Mouse (Mus musculus) neural tube, embryonic 14.5 days (tissue): Measurements from ENCODE around the gene Clcnka. TPM values are rescaled to one million over a fixed set of nuclear protein-coding genes. Genes with fewer than 3 reads are reported as not detected.

Experiments used
- ATAC-seq: fragments of 200-750 bp; cut with Nextera tagmentation; 2 replicates; pipeline ENCODE4 v1.8.0; 2017; ENCODE audit warnings: low read depth, mild to moderate bottlenecking, moderate TSS enrichment, moderate library complexity
- H3K27ac ChIP-seq: fragments of 300-500 bp; sonication (generic); 2 replicates; pipeline ENCODE4 v1.5.1; 2014; ENCODE audit warnings: low read depth, mild to moderate bottlenecking, control low read depth, low read length, moderate library complexity, mixed read lengths
- H3K27me3 ChIP-seq: fragments of 300-500 bp; sonication (generic); 2 replicates; pipeline ENCODE4 v1.6.1; 2014; ENCODE audit warnings: low read length; ENCODE audit not compliant: control insufficient read depth, insufficient read depth
- H3K36me3 ChIP-seq: fragments of 300-500 bp; sonication (generic); 2 replicates; pipeline ENCODE4 v1.6.1; 2014; ENCODE audit warnings: low read length, mixed read lengths; ENCODE audit not compliant: control insufficient read depth, insufficient read depth
- H3K4me1 ChIP-seq: fragments of 300-500 bp; sonication (generic); 2 replicates; pipeline ENCODE4 v1.6.1; 2014; ENCODE audit warnings: low read length; ENCODE audit not compliant: control insufficient read depth, insufficient read depth
- H3K4me2 ChIP-seq: fragments of 300-500 bp; sonication (generic); 2 replicates; pipeline ENCODE4 v1.6.1; 2014; ENCODE audit warnings: mild to moderate bottlenecking, low read depth, low read length, control low read depth
- H3K4me3 ChIP-seq: fragments of 300-500 bp; sonication (generic); 2 replicates; pipeline ENCODE4 v1.5.1; 2014; ENCODE audit warnings: low read depth, low read length, control low read depth, mixed read lengths
- H3K9ac ChIP-seq: fragments of 300-500 bp; sonication (generic); replicated peaks from 2 replicates; pipeline ENCODE4 v1.6.1; 2014; ENCODE audit warnings: low read depth, mild to moderate bottlenecking, control low read depth, low read length, mixed read lengths
- H3K9me3 ChIP-seq: fragments of 300-500 bp; sonication (generic); 2 replicates; pipeline ENCODE4 v1.6.1; 2016; ENCODE audit warnings: low read length; ENCODE audit not compliant: control insufficient read depth
- WGBS: fragments of 180-500 bp; shearing (Covaris S2); extraction: QIAGEN DNeasy Blood & Tissue Kit; methylation state at CpG from one replicate; pipeline ENCODE4 v1.1.7; 2014; 5-methylcytosine and 5-hydroxymethylcytosine counted together
- polyA plus RNA-seq: library from polyadenylated mRNA; unstranded; fragments of >200 nt; fragmentation: Nextera tagmentation; extraction: Ambion mirVana; gene quantifications from 2 replicates; pipeline ENCODE4 v1.2.1, GENCODE M21; 2014

Clcnka gene
- polyA plus RNA-seq, 1 experiment from 2014 or later = 0.33 TPM

- ATAC-seq = no peak
- H3K36me3 ChIP-seq = no peaks in the 10 kb centered on the region
- 0 out of 2 replicates have a peak, but pooled peaks cover 2% of the 10 kb centered on the region for H3K4me1 ChIP-seq
- WGBS = 89% methylated on average over 13 of the region's 13 CpGs
- H3K9ac ChIP-seq = no peak overlapping the region
- H3K4me3 ChIP-seq = no peak overlapping the region
- no peak overlapping the region for H3K27ac ChIP-seq
- H3K27me3 ChIP-seq = no peaks in the 10 kb centered on the region
- no peaks in the 10 kb centered on the region for H3K9me3 ChIP-seq
- no peak overlapping the region for H3K4me2 ChIP-seq
Measured at GRCm38 (mm10) chr4:141423691-141424431, 25.3 kb upstream of the Clcnka start.

- Histone ChIP-seq H3K4me1 (0 out of 2 replicates have a peak, but pooled peaks cover 2% of the 10 kb centered on the region), H3K9me3 (no peaks in the 10 kb centered on the region), H3K4me3 (no peak overlapping the region), H3K27ac (no peak overlapping the region), H3K9ac (no peak overlapping the region), H3K36me3 (no peaks in the 10 kb centered on the region), H3K27me3 (no peaks in the 10 kb centered on the region), H3K4me2 (no peak overlapping the region)
- 80% methylated on average over 5 of the region's 5 CpGs for WGBS
- no peak for ATAC-seq
Measured at GRCm38 (mm10) chr4:141423288-141423687, 24.8 kb upstream of the Clcnka start.

GRCm38 (mm10) chr4:141422841-141423240 is 24.3 kb upstream of the Clcnka start:
- 92% methylated on average over 5 of the region's 5 CpGs for WGBS
- Histone ChIP-seq H3K36me3 (no peaks in the 10 kb centered on the region), H3K27me3 (no peaks in the 10 kb centered on the region)

GRCm38 (mm10) chr4:141421423-141421822 is 22.9 kb upstream of the Clcnka start:
- Histone ChIP-seq H3K27ac (no peak overlapping the region), H3K4me2 (no peak overlapping the region), H3K4me3 (no peak overlapping the region), H3K4me1 (0 out of 2 replicates have a peak, but pooled peaks cover 2% of the 10 kb centered on the region), H3K9me3 (no peaks in the 10 kb centered on the region), H3K9ac (no peak overlapping the region), H3K36me3 (no peaks in the 10 kb centered on the region), H3K27me3 (no peaks in the 10 kb centered on the region)
- ATAC-seq = no peak
- 49% methylated on average over 14 of the region's 14 CpGs for WGBS

More at GRCm38 (mm10) chr4:141422841-141423240, 24.3 kb upstream of the Clcnka start:
- Histone ChIP-seq H3K4me3 (no peak overlapping the region), H3K9me3 (no peaks in the 10 kb centered on the region), H3K27ac (no peak overlapping the region), H3K9ac (no peak overlapping the region), H3K4me2 (no peak overlapping the region), H3K4me1 (0 out of 2 replicates have a peak, but pooled peaks cover 2% of the 10 kb centered on the region)
- ATAC-seq = no peak

- Histone ChIP-seq H3K27me3 (no peaks in the 10 kb centered on the region), H3K36me3 (no peaks in the 10 kb centered on the region), H3K9ac (no peak overlapping the region), H3K4me1 (0 out of 2 replicates have a peak, but pooled peaks cover 2% of the 10 kb centered on the region), H3K4me3 (no peak overlapping the region), H3K9me3 (no peaks in the 10 kb centered on the region), H3K27ac (no peak overlapping the region), H3K4me2 (no peak overlapping the region)
- WGBS = 58% methylated on average over 9 of the region's 9 CpGs
- ATAC-seq = no peak
Measured at GRCm38 (mm10) chr4:141420886-141421285, 22.4 kb upstream of the Clcnka start.

- 56% methylated on average over 9 of the region's 9 CpGs for WGBS
- ATAC-seq = no peak
- no peak within 1 kb of the TSS for H3K4me2 ChIP-seq
- 0 out of 2 replicates have a peak, but pooled peaks cover under 1% of the 10 kb centered on the region for H3K4me1 ChIP-seq
- H3K4me3 ChIP-seq = no peak within 1 kb of the TSS
- H3K9ac ChIP-seq = no peak within 1 kb of the TSS
- no peak within 1 kb of the TSS for H3K27ac ChIP-seq
- H3K36me3 ChIP-seq = no peaks in the 10 kb centered on the region
- H3K27me3 ChIP-seq = no peaks in the 10 kb centered on the region
- no peaks in the 10 kb centered on the region for H3K9me3 ChIP-seq
Measured at GRCm38 (mm10) chr4:141420192-141420829, 21.8 kb upstream of the Clcnka start, which contains the start of gene Hspb7. TSS of gene Hspb7 (plus strand) at chr4:141420779.

GRCm38 (mm10) chr4:141419398-141420191 is 21.1 kb upstream of the Clcnka start:
- whole genome bisulfite sequencing = 70% methylated on average over 27 of the region's 27 CpGs
- Histone ChIP-seq H3K4me3 (no peak overlapping the region), H3K4me1 (no peaks in the 10 kb centered on the region), H3K9me3 (no peaks in the 10 kb centered on the region), H3K4me2 (no peak overlapping the region), H3K36me3 (no peaks in the 10 kb centered on the region), H3K9ac (no peak overlapping the region), H3K27ac (no peak overlapping the region), H3K27me3 (no peaks in the 10 kb centered on the region)
- ATAC-seq = no peak

GRCm38 (mm10) chr4:141415924-141416323 is 17.4 kb upstream of the Clcnka start, which contains the start of gene Clcnkb:
TSS of gene Clcnkb (minus strand) at chr4:141416014.
- Histone ChIP-seq H3K4me1 (no peaks in the 10 kb centered on the region), H3K27me3 (no peaks in the 10 kb centered on the region), H3K4me3 (no peak within 1 kb of the TSS), H3K27ac (no peak within 1 kb of the TSS), H3K9me3 (no peaks in the 10 kb centered on the region), H3K4me2 (no peak within 1 kb of the TSS), H3K9ac (no peak within 1 kb of the TSS), H3K36me3 (no peaks in the 10 kb centered on the region)
- WGBS = 60% methylated on average over 7 of the region's 7 CpGs
- no peak for ATAC-seq
